Comparison of ENCODE assay signal across 9 mouse cellular contexts in genomic region chr3:54914845-54915642, GRCm38 (mm10). TPM values are rescaled to one million over a fixed set of nuclear protein-coding genes. Genes with fewer than 3 reads are reported as not detected.
DNase-seq lines count a peak whose midpoint lies in the region; ATAC-seq and TF ChIP-seq lines count a peak whose summit lies in the region.
"Had no signal": no experiment of that assay in that cellular context is flagged by ENCODE, and none has a peak within 500 bp of the region (broad histone marks: within the 10 kb centered on the region; RNA-seq: fewer than 3 reads in every experiment).

No protein-coding gene starts in this region.

- H3K27ac ChIP-seq in kidney, embryonic 14.5 days (ENCODE audit: low read depth, low read length) = no peak overlapping the region
- no peak overlapping the region for H3K27ac ChIP-seq in embryonic facial prominence, embryonic 10.5 days (replicated peaks)
- H3K27ac ChIP-seq in hindbrain, embryonic 16.5 days (ENCODE audit: low read depth, low read length) = no peak overlapping the region
- H3K27ac ChIP-seq in midbrain, postnatal 0 days (ENCODE audit: low read depth, low read length) = no peak overlapping the region

- H3K4me3 ChIP-seq in kidney, embryonic 14.5 days (ENCODE audit: low read length) = peak overlapping the region; percentile 53
- peak overlapping the region; percentile 67 for H3K4me3 ChIP-seq in embryonic facial prominence, embryonic 10.5 days
- H3K4me3 ChIP-seq in hindbrain, embryonic 16.5 days (ENCODE audit: low read length) = peak overlapping the region; percentile 71
- H3K4me3 ChIP-seq in midbrain, postnatal 0 days (ENCODE audit: low read depth, low read length) = peak overlapping the region; percentile 61

- no peak for DNase-seq in kidney, adult 11 months
- peak; percentile 23 for DNase-seq in embryonic facial prominence, embryonic 10.5 days (ENCODE audit: low spot score)
- no peak for DNase-seq in midbrain, postnatal 0 days (ENCODE audit: low spot score)
- DNase-seq in urinary bladder, postnatal 25 days (ENCODE audit: low spot score) = no peak
- no peak for DNase-seq in cerebellum, adult 18-20 months
- no peak for DNase-seq in frontal cortex, adult 2 months (ENCODE audit: extremely low spot score in 1 of 2, low spot score in 1 of 2)

- TF ChIP-seq CTCF in midbrain, postnatal 0 days (IDR thresholded peaks at IDR 0.05) = no peak

- H3K36me3 ChIP-seq in kidney, embryonic 14.5 days (ENCODE audit: control insufficient read depth, insufficient read depth, low read length) = no peaks in the 10 kb centered on the region
- H3K36me3 ChIP-seq in embryonic facial prominence, embryonic 10.5 days (replicated peaks) = no peaks in the 10 kb centered on the region
- no peaks in the 10 kb centered on the region for H3K36me3 ChIP-seq in hindbrain, embryonic 16.5 days (ENCODE audit: control insufficient read depth, insufficient read depth, low read length)
- H3K36me3 ChIP-seq in midbrain, postnatal 0 days (ENCODE audit: insufficient read depth, low read length) = no peaks in the 10 kb centered on the region

- H3K4me2 ChIP-seq in kidney, embryonic 14.5 days (replicated peaks; ENCODE audit: low read depth, low read length) = peak overlapping the region; percentile 90
- peak overlapping the region; percentile 97 for H3K4me2 ChIP-seq in hindbrain, embryonic 16.5 days (ENCODE audit: low read length)
- H3K4me2 ChIP-seq in midbrain, postnatal 0 days (ENCODE audit: low read depth, low read length, poor library complexity, severe bottlenecking) = peak overlapping the region; percentile 92

- peak; percentile 68 for ATAC-seq in kidney, embryonic 14.5 days (ENCODE audit: low FRiP score, low TSS enrichment)
- ATAC-seq in hindbrain, embryonic 16.5 days = peak; percentile 34
- peak; percentile 55 for ATAC-seq in midbrain, postnatal 0 days (ENCODE audit: low FRiP score)

- no peaks in the 10 kb centered on the region for H3K9me3 ChIP-seq in kidney, embryonic 14.5 days (ENCODE audit: control insufficient read depth, low read length)
- no peaks in the 10 kb centered on the region for H3K9me3 ChIP-seq in embryonic facial prominence, embryonic 10.5 days
- no peaks in the 10 kb centered on the region for H3K9me3 ChIP-seq in hindbrain, embryonic 16.5 days (ENCODE audit: control insufficient read depth, low read length)
- H3K9me3 ChIP-seq in midbrain, postnatal 0 days (ENCODE audit: low read length) = no peaks in the 10 kb centered on the region

- peak overlapping the region; percentile 40; the same call in 1 of the 2 replicates for H3K9ac ChIP-seq in kidney, embryonic 14.5 days (ENCODE audit: low read depth, low read length)
- H3K9ac ChIP-seq in hindbrain, embryonic 16.5 days (ENCODE audit: low read depth, low read length) = peak overlapping the region; percentile 75
- peak overlapping the region; percentile 48 for H3K9ac ChIP-seq in midbrain, postnatal 0 days (replicated peaks; ENCODE audit: low read length, poor library complexity, severe bottlenecking)

- H3K4me1 ChIP-seq in kidney, embryonic 14.5 days (ENCODE audit: control insufficient read depth, insufficient read depth, low read length) = peaks cover 5% of the 10 kb centered on the region; the same call in 1 of the 2 replicates
- peaks cover 21% of the 10 kb centered on the region for H3K4me1 ChIP-seq in embryonic facial prominence, embryonic 10.5 days
- peaks cover 7% of the 10 kb centered on the region for H3K4me1 ChIP-seq in hindbrain, embryonic 16.5 days (ENCODE audit: control insufficient read depth, insufficient read depth, low read depth, low read length)
- no peaks in the 10 kb centered on the region for H3K4me1 ChIP-seq in midbrain, postnatal 0 days (ENCODE audit: insufficient read depth, low read length)
- H3K4me1 ChIP-seq: megakaryocyte, embryonic 14.5 days had no signal

- WGBS in kidney, embryonic 14.5 days = 2% methylated on average over 31 of the region's 31 CpGs
- 2% methylated on average over 31 of the region's 31 CpGs for WGBS in embryonic facial prominence, embryonic 10.5 days
- WGBS in hindbrain, embryonic 16.5 days = 3% methylated on average over 31 of the region's 31 CpGs
- WGBS in midbrain, postnatal 0 days = 5% methylated on average over 31 of the region's 31 CpGs

- H3K27me3 ChIP-seq in kidney, embryonic 14.5 days (ENCODE audit: control insufficient read depth, insufficient read depth, low read length) = peaks cover 24% of the 10 kb centered on the region
- H3K27me3 ChIP-seq in embryonic facial prominence, embryonic 10.5 days (replicated peaks; ENCODE audit: low read depth, poor library complexity, severe bottlenecking) = peaks cover 69% of the 10 kb centered on the region
- no peaks in the 10 kb centered on the region; the same call in 1 of the 2 replicates for H3K27me3 ChIP-seq in hindbrain, embryonic 16.5 days (replicated peaks; ENCODE audit: control insufficient read depth, insufficient read depth, low read length)
- 0 out of 2 replicates have a peak, but pooled peaks cover 6% of the 10 kb centered on the region for H3K27me3 ChIP-seq in midbrain, postnatal 0 days (ENCODE audit: insufficient read depth, low read length)

RNA-seq across cellular contexts. Expression of gene Sertm1, which starts 0.6 kb away (rescaled TPM):
- polyA plus RNA-seq in kidney, embryonic 14.5 days (2014; fragmentation: Nextera tagmentation; extraction: Ambion mirVana) = 0.14 TPM in 1 of 2 replicates, not detected in the other
- 0.05 TPM in 1 of 2 replicates, not detected in the other for polyA plus RNA-seq in embryonic facial prominence, embryonic 10.5 days (2016; fragmentation: Nextera tagmentation; extraction: Ambion mirVana)
- polyA plus RNA-seq in hindbrain, embryonic 16.5 days (2015; fragmentation: Nextera tagmentation; extraction: Ambion mirVana) = 1.7 and 1.9 TPM in 2 replicates
- 26.7 and 29.0 TPM in 2 replicates for total RNA-seq in midbrain, postnatal 0 days (2014; rRNA removed)
- polyA plus RNA-seq in midbrain, postnatal 0 days (2015; fragmentation: Nextera tagmentation; extraction: Ambion mirVana) = 1.9 and 2.0 TPM in 2 replicates
- polyA plus RNA-seq in frontal cortex, adult 2 months (2012; rRNA removed) = 12.6 and 13.5 TPM in 2 replicates
